Mouse (Mus musculus): ENCODE results near the gene Zmynd8.

DNA sequence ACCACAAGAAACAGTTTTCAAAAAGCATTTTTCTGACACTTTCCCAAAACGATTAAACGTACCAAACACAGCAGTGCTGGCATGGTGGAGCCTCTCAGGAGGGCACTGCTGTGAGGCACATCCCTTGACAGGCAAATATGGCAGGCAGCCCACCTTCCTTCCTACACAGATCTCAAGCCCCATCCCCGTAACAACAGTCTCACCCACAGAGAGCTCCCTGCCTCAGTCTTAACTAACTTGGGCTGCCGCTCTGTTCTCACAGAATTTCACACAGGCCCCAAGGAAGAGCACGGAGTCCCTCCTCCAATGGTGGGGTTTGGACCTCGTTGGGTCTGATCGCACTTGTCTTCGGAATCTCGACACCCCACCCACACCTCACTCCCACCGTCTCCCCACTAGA is 56.6 kb downstream of the Zmynd8 start:
- no peak for TF ChIP-seq POLR2A (IDR thresholded peaks at IDR 0.05; ENCODE audit: borderline replicate concordance, insufficient read depth, low read length)
- TF ChIP-seq CTCF (IDR thresholded peaks at IDR 0.05; ENCODE audit: borderline replicate concordance, insufficient read depth, low read depth, low read length) = no peak
